In the genomic region with DNA sequence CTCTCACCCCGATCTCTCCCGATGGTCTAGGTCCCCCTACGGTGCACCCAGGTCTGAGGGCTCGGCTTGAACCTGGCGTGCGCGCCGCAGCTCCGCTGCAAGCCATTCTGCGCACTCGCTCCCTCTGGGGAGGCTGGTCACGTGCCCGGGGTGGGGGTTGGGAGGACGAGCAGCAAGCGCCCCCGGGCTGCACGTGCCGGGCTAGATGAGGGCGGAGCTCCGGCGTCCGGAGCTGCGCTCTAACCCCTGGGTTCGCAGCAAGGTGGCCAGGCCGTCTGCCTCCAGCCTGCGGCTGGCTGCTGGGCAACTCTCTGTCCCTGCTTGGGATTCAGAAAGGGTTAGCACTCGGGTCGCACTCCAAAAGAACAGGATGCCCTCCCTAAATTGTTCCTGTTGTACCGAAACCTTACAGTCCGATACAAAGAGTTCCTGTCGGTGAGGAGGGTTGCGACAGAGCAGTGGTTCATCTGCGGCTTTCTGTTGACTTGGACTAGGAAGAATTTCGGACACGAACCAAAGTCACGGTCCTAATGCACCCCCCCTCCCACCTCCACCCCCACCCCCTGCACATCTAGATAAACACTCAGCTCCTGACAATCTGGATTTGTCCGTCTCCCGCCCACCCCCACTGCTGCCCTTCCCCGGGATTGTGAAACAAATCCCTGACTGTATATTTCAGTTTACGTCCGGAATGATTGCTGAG, we compare ENCODE assay signal across 8 mouse cellular contexts. TPM values are rescaled to one million over a fixed set of nuclear protein-coding genes. Genes with fewer than 3 reads are reported as not detected.
DNase-seq lines count a peak whose midpoint lies in the region; ATAC-seq lines count a peak whose summit lies in the region.

No protein-coding gene starts in this region.

- DNase-seq in adipocyte (ENCODE audit: low spot score) = peak; percentile 45
- peak; percentile 89 for DNase-seq in embryo, embryonic 10 days (ENCODE audit: low spot score)
- peak; percentile 94 for DNase-seq in gastrocnemius, postnatal 14 days
- peak; percentile 98 for DNase-seq in intestine, embryonic 14.5 days (ENCODE audit: low spot score)
- peak; percentile 91 to 94 for DNase-seq in left cerebral cortex, postnatal 14 days (ENCODE audit: low spot score in 2 of 2)
- peak; percentile 94 for DNase-seq in mesoderm, embryonic 11.5 days (ENCODE audit: low read depth, low spot score)
- peak; percentile 84 to 85 for DNase-seq in right cerebral cortex, postnatal 36 days (ENCODE audit: low spot score in 2 of 2)
- peak; percentile 98 for DNase-seq in yolk sac, embryonic 10.5 days (ENCODE audit: low spot score)

- ATAC-seq in intestine, embryonic 14.5 days (replicated peaks; ENCODE audit: low FRiP score, low TSS enrichment, low read depth) = peak; percentile 95

- H3K27me3 ChIP-seq in intestine, embryonic 14.5 days (replicated peaks; ENCODE audit: control insufficient read depth, insufficient read depth, low read length) = no peaks in the 10 kb centered on the region

- WGBS in intestine, embryonic 14.5 days = under 1% methylated on average over 41 of the region's 41 CpGs

- no peaks in the 10 kb centered on the region for H3K36me3 ChIP-seq in intestine, embryonic 14.5 days (ENCODE audit: control insufficient read depth, insufficient read depth, low read length)

- H3K4me1 ChIP-seq in intestine, embryonic 14.5 days (replicated peaks; ENCODE audit: control insufficient read depth, insufficient read depth, low read length) = peaks cover 6% of the 10 kb centered on the region; the same call in 1 of the 2 replicates

- peak overlapping the region; percentile 87 for H3K27ac ChIP-seq in intestine, embryonic 14.5 days (ENCODE audit: low read depth)

- peak overlapping the region; percentile 42 for H3K4me3 ChIP-seq in intestine, embryonic 14.5 days (ENCODE audit: low read depth, low read length)

- peak overlapping the region; percentile 99 for H3K4me2 ChIP-seq in intestine, embryonic 14.5 days (ENCODE audit: low read length)

- intact Hi-C loops in gastrocnemius, postnatal 14 days (cut with DNase I; ENCODE audit: low total_unique reads) = no loop called here
- intact Hi-C loops in left cerebral cortex, postnatal 14 days (cut with DNase I) = loop anchor here (2.0 kb wide), 1 partner anchor 61 kb away; a partner anchor contains a TSS

- H3K9ac ChIP-seq in intestine, embryonic 14.5 days (ENCODE audit: low read length) = peak overlapping the region; percentile 74

- H3K9me3 ChIP-seq in intestine, embryonic 14.5 days (ENCODE audit: control insufficient read depth, low read length) = no peaks in the 10 kb centered on the region

RNA-seq across cellular contexts. Expression of a gene that starts 57.2 kb away (rescaled TPM):
- total RNA-seq in gastrocnemius, postnatal 14 days (2021) = 100 to 1,000 TPM; 106 to 113 TPM
- polyA plus RNA-seq in intestine, embryonic 14.5 days (2014; fragmentation: Nextera tagmentation; extraction: Ambion mirVana) = 514 and 518 TPM in 2 replicates
- 100 to 1,000 TPM; 128 to 139 TPM for total RNA-seq in left cerebral cortex, postnatal 14 days (2021)

Comparison
In these comparisons a context has a peak if more than half of its experiments do, and no peak if none do; other contexts are left out.
1. Peak in every context shown above with its lines: DNase-seq, ATAC-seq, H3K4me3 ChIP-seq and H3K27ac ChIP-seq.
2. DNase-seq: peak in every context shown above with its lines; median percentile 98 in intestine, embryonic 14.5 days; 98 in yolk sac, embryonic 10.5 days; 94 in gastrocnemius, postnatal 14 days; 94 in mesoderm, embryonic 11.5 days; 92 in left cerebral cortex, postnatal 14 days; 89 in embryo, embryonic 10 days; 84 in right cerebral cortex, postnatal 36 days; 45 in adipocyte.